Mouse (Mus musculus) brain, embryonic 14.5 days (tissue): ENCODE data around the gene Smad6. TPM values are rescaled to one million over a fixed set of nuclear protein-coding genes. Genes with fewer than 3 reads are reported as not detected.

Experiments used
- DNase-seq: peaks from one replicate; pipeline ENCODE4 v3.0.0-alpha.2; 2011; ENCODE audit warnings: low read depth
- CTCF ChIP-seq: fragments of 200-500 bp; IDR thresholded peaks from 2 replicates; pipeline ENCODE4 v1.5.1; 2012; ENCODE audit warnings: inconsistent platforms, mild to moderate bottlenecking, moderate library complexity, borderline replicate concordance; ENCODE audit not compliant: insufficient read depth, insufficient read length; ENCODE audit errors: extremely low read depth
- POLR2A ChIP-seq: fragments of 200-500 bp; IDR thresholded peaks from 2 replicates; pipeline ENCODE4 v1.6.1; 2012; ENCODE audit warnings: mild to moderate bottlenecking, inconsistent platforms, borderline replicate concordance; ENCODE audit not compliant: poor library complexity, insufficient read depth, insufficient read length, severe bottlenecking; ENCODE audit errors: extremely low read depth
- polyA plus RNA-seq: library from polyadenylated mRNA; depleted of rRNA; stranded (reverse); fragments of >200 nt; gene quantifications from 2 replicates; pipeline ENCODE4 v1.2.3, GENCODE M21; 2012

The Smad6 gene
- polyA plus RNA-seq, 1 experiment = 6.1 TPM

DNA sequence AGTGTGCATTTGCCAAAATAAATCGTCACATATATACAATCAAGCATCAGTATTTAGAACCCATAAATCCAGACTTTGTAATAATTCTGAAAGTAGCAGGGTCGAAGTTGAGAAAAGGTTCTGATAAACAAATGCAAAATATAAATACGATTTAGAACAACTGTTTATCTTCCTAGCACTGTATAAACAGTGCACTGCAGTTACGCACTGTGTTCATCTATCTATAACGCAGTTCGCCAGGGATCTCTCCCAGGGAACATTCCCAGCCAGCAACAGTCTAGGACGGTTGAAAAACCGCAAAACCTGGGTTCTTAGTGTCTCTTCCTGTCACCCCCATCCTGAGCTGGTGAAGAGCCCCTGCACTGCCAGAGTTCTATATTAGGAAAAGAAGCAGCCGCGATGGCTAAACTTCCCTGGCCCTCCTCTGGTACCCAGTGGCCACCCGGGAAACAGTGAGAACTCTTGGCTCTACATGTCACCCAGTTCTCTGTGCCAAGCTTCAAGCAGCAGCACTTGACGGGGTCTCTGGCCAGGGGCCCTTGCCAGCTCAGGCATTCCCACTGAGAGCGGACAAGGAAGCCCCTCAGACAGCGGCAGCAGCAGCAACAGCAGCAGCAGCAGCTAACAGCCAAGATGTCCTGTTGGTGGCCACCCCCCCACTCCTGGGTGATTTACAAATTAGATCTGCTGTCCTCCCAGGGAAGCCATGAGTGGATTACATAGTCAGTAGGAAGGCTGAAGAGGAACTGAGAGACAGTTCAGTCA is 54.3 kb downstream of the Smad6 start:
- peak; percentile 74 for DNase-seq
- TF ChIP-seq CTCF (no peak), POLR2A (no peak)

- peak; percentile 86 for DNase-seq
- TF ChIP-seq POLR2A (no peak), CTCF (no peak)
These were observed 56.3 kb downstream of the Smad6 start for GRCm38 (mm10) chr9:63965579-63965981.

DNA sequence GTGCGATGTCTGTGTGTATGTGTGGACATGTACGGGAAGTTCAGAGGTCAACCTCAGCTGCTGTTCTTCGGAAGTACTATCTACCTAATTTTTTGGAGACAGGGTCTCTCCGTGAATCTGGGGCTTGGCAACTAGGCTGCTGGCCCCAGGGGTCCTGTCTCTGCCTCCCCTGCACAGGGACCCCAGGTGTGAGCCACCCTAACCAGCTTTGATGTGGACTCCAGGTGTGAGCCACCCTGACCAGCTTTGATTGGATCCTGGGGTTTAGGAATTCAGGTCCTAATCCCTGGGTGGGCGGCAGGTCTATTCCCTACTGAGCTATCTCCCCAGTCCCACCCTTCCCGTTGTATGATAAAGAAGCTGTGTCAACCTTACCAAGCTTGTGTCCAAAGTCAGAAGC is 60.0 kb downstream of the Smad6 start:
- TF ChIP-seq POLR2A (no peak), CTCF (no peak)
- DNase-seq = no peak

- DNase-seq = no peak
- TF ChIP-seq CTCF (no peak), POLR2A (no peak)
These were observed 61.1 kb downstream of the Smad6 start for GRCm38 (mm10) chr9:63960829-63961185.

- no peak for TF ChIP-seq CTCF
- TF ChIP-seq POLR2A = no peak
- DNase-seq = peak; percentile 68
These were observed 61.7 kb downstream of the Smad6 start for GRCm38 (mm10) chr9:63959933-63960828.

DNA sequence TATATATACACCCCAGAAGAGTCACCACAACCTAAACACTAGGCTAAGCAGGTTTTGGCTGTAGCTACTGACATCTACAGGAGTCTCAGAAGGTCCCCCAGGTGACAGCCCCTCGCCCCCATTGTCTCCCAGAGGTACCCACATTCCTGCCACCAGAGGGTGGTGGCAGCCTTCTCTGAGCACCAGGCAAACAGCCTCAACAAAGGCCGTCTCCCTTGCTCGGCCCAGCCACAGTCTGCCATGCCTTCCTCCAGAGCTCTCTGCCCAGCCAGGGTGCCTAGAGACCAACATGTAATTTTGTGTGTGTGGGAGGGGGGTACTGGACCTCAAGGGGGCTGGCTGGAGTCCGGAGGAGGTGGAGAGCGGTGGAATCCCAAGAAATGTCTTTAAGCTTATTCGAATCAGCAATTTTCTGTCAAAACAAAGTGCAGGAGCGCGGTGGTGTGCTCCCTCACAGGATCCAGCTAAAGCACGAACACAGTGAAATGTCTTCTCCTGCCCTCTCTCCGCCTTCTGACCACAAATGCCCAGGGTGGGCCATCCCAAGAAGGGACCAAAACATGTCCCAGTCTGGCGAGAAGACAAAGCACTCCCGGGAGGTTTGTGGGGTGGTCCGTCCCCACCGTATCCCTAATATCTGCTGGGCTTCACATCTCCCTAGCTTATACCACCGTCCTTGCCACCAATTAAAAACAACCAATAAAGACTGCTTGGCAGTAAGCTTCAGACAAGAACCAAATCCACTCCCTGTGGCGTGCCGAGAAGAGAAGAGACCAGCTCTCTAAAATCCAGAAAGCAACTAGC is 62.5 kb downstream of the Smad6 start:
- TF ChIP-seq CTCF = peak; percentile 84
- TF ChIP-seq POLR2A = peak; percentile 29; the same call in 1 of the 2 replicates
- DNase-seq = peak; percentile 91

- peak; percentile 84 for DNase-seq
- TF ChIP-seq POLR2A = no peak
- TF ChIP-seq CTCF = no peak
These were observed 63.4 kb downstream of the Smad6 start for GRCm38 (mm10) chr9:63958337-63959030.

GRCm38 (mm10) chr9:63957647-63958185 is 64.1 kb downstream of the Smad6 start:
- TF ChIP-seq POLR2A = no peak
- no peak for TF ChIP-seq CTCF

GRCm38 (mm10) chr9:63956052-63956451 is 65.8 kb downstream of the Smad6 start:
- TF ChIP-seq CTCF = peak; percentile 94
- TF ChIP-seq POLR2A = no peak
- DNase-seq = peak; percentile 87

More at GRCm38 (mm10) chr9:63957647-63958185, 64.1 kb downstream of the Smad6 start:
- DNase-seq = no peak

DNA sequence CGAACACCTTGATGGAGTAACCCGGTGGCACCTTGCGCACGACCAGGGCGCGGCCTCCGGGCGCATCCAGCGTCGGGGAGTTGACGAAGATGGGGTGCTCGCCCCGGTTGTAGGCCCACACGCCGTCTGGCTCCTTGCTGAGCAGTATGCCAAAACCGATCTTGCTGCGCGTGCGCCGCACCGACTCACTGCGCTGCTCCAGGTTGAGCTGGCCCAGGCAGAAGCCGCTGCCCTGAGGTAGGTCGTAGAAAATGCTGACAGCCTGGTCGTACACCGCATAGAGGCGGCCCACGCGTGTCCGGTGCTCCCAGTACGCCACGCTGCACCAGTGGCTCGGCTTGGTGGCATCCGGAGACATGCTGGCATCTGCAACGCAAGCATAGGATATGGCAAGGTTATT is 68.2 kb downstream of the Smad6 start:
- TF ChIP-seq POLR2A = no peak
- peak; percentile 57 for DNase-seq

- no peak for DNase-seq
- no peak for TF ChIP-seq POLR2A
- no peak for TF ChIP-seq CTCF
These were observed 69.3 kb downstream of the Smad6 start for GRCm38 (mm10) chr9:63952591-63952990.

DNA sequence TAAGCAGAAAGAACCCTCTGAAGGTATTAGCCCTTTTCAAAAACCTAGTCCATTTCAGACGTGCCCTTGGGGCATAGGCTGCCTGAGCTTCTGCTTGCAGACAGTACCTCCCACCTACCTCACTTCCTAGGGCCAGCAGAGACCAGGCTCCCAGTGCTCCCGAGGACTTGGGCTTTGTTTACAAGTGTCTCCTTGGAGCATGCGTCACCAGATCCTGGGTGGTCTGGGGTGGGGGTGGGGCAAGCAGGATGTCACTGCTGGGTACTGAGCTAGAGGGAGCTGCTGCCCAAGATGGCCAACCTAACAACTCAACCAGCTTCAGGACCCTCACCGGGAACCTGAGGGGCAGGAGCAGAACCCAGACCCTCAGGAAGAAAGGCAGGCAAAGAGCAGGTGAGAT is 71.5 kb downstream of the Smad6 start:
- TF ChIP-seq POLR2A = no peak
- TF ChIP-seq CTCF = no peak
- DNase-seq = no peak
